Mouse (Mus musculus): ENCODE data around the gene Uhrf1. TPM values are rescaled to one million over a fixed set of nuclear protein-coding genes. Genes with fewer than 3 reads are reported as not detected.
"Not testable (repeated sequence)": the region's sequence is repeated elsewhere in the genome, so short reads cannot be mapped to it uniquely, and the experiment has no call there.

Gene Uhrf1
- total RNA-seq (2014; rRNA removed) (28.2 and 31.4 TPM in 2 replicates), polyA plus RNA-seq (2015; fragmentation: Nextera tagmentation; extraction: Ambion mirVana) (18.8 and 20.5 TPM in 2 replicates)

DNA sequence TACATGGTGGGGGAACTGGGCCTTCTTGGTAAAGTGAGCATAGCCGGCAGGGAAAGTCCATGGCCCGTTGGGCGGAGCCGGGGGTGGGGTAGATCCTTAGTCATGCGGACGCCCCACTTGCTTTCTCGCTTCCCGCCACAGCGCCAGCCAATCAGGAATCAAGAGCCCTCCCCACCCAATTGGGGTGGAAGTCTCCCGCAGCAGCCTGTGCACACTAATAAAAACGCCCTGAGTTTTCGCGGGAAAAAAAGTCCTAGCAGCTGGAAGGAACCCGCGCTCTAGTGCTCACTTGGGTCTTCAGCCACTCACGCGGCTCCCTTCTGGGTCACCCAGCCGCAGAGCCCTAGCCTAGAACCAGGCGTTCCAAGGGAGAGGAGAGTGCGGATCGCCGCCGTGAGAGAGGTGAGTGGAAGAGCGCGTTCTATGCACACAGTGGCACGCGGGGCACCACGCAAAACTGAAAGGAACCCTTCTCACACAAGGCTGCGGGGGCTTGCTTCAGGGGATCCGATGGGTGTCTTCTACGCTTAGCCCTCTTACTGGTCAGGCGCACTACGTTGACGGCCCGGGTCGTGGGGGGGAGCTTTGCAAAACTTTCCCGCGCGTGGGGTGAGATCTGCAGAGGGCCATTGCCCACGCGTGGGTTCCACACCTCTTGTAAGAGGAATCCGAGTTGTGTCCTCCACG is at the start of gene Uhrf1:
Gene Uhrf1 (plus strand): TSS at position 162 of the 687 bp plus-strand sequence.
- ATAC-seq: peak; percentile 58
- WGBS: under 1% methylated on average over 43 of the region's 43 CpGs
- no peaks in the 10 kb centered on the region for H3K9me3 ChIP-seq (ENCODE audit: low read length)
- peak; percentile 74 for DNase-seq (ENCODE audit: low spot score)
- peak within 1 kb of the TSS; percentile 74 for H3K4me3 ChIP-seq (ENCODE audit: low read length)
- no peaks in the 10 kb centered on the region for H3K36me3 ChIP-seq (ENCODE audit: insufficient read depth, low read length)
- peak within 1 kb of the TSS; percentile 76 for H3K27ac ChIP-seq
- H3K27me3 ChIP-seq (ENCODE audit: insufficient read depth, low read length): no peaks in the 10 kb centered on the region
- peak within 1 kb of the TSS; percentile 96 for H3K4me2 ChIP-seq (ENCODE audit: low read depth, low read length)
- no peak for TF ChIP-seq CTCF (IDR thresholded peaks at IDR 0.05; ENCODE audit: low read depth)
- no peaks in the 10 kb centered on the region; the same call in 1 of the 2 replicates for H3K4me1 ChIP-seq (ENCODE audit: insufficient read depth, low read length)
- H3K9ac ChIP-seq (replicated peaks; ENCODE audit: low read length): peak within 1 kb of the TSS; percentile 46

- TF ChIP-seq CTCF (IDR thresholded peaks at IDR 0.05; ENCODE audit: low read depth): no peak
- Histone ChIP-seq H3K4me3 (ENCODE audit: low read length) (no peak overlapping the region), H3K9me3 (ENCODE audit: low read length) (no peaks in the 10 kb centered on the region), H3K9ac (replicated peaks; ENCODE audit: low read length) (no peak overlapping the region), H3K4me2 (ENCODE audit: low read depth, low read length) (no peak overlapping the region), H3K4me1 (ENCODE audit: insufficient read depth, low read length) (no peaks in the 10 kb centered on the region), H3K27me3 (ENCODE audit: insufficient read depth, low read length) (no peaks in the 10 kb centered on the region), H3K27ac (peak overlapping the region; percentile 93; the same call in 1 of the 2 replicates), H3K36me3 (ENCODE audit: insufficient read depth, low read length) (peaks cover 6% of the 10 kb centered on the region)
- DNase-seq (ENCODE audit: low spot score) (no peak), ATAC-seq (no peak)
- WGBS: 77% methylated on average over 4 of the region's 4 CpGs
Observed at GRCm38 (mm10) chr17:56254695-56255094, 48.4 kb upstream of the Uhrf1 start.

DNA sequence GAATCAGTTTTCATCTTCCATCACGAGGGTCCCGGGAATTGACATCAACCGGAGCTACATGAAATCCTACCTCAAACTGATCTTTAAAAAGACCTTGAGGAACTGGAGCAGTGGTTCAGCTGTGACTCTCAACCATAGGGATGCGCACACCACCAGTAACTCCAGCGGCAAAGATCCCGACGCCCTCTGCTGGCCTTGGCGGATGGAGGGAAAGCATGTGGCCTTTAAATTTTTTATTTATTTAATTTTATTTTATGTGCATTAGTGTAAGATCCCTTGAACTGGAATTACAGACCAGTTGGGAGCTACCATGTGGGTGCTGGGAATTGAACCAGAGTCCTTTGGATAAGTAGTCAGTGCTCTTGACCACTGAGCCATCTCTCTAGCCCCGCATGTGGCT is 47.7 kb upstream of the Uhrf1 start:
- Histone ChIP-seq H3K4me1 (ENCODE audit: insufficient read depth, low read length) (no peaks in the 10 kb centered on the region), H3K4me2 (ENCODE audit: low read depth, low read length) (peak overlapping the region; percentile 78; the same call in 1 of the 2 replicates), H3K9me3 (ENCODE audit: low read length) (no peaks in the 10 kb centered on the region), H3K36me3 (ENCODE audit: insufficient read depth, low read length) (peaks cover 10% of the 10 kb centered on the region), H3K9ac (replicated peaks; ENCODE audit: low read length) (0 out of 2 replicates have a peak overlapping the region, but pooled peaks have one; percentile 21), H3K27ac (peak overlapping the region; percentile 93), H3K4me3 (ENCODE audit: low read length) (peak overlapping the region; percentile 59), H3K27me3 (ENCODE audit: insufficient read depth, low read length) (no peaks in the 10 kb centered on the region)
- DNase-seq (ENCODE audit: low spot score): peak; percentile 73
- 18% methylated on average over 9 of the region's 9 CpGs for WGBS
- TF ChIP-seq CTCF (IDR thresholded peaks at IDR 0.05; ENCODE audit: low read depth): no peak
- ATAC-seq: peak; percentile 9

DNA sequence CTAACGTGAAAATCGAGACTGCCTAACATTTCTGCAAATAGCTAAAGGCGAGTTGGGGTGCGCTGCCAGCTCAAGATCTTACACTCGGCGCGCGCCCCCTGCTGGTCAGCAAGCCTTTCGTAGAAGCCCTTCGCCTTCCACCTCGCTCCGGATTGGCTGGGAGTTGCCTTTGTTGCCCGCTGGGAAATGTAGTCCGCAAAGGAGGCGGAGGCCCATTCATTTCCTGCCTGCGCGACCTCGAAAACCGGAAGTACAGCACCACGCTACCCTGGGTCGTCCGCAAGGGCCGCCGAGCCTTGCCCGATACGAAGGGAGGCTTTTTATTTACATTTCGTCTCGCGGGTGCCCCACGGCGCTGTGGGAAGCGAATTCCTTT is 47.3 kb upstream of the Uhrf1 start:
- H3K4me3 ChIP-seq (ENCODE audit: low read length): peak overlapping the region; percentile 59
- peak overlapping the region; percentile 52 for H3K9ac ChIP-seq (replicated peaks; ENCODE audit: low read length)
- H3K36me3 ChIP-seq (ENCODE audit: insufficient read depth, low read length): peaks cover 10% of the 10 kb centered on the region
- peak overlapping the region; percentile 78 for H3K4me2 ChIP-seq (ENCODE audit: low read depth, low read length)
- no peaks in the 10 kb centered on the region for H3K27me3 ChIP-seq (ENCODE audit: insufficient read depth, low read length)
- peak overlapping the region; percentile 93 for H3K27ac ChIP-seq
- peak; percentile 90 for ATAC-seq
- under 1% methylated on average over 32 of the region's 32 CpGs for WGBS
- no peaks in the 10 kb centered on the region for H3K4me1 ChIP-seq (ENCODE audit: insufficient read depth, low read length)
- peak; percentile 94 for TF ChIP-seq CTCF (IDR thresholded peaks at IDR 0.05; ENCODE audit: low read depth)
- peak; percentile 100 for DNase-seq (ENCODE audit: low spot score)
- H3K9me3 ChIP-seq (ENCODE audit: low read length): no peaks in the 10 kb centered on the region

DNA sequence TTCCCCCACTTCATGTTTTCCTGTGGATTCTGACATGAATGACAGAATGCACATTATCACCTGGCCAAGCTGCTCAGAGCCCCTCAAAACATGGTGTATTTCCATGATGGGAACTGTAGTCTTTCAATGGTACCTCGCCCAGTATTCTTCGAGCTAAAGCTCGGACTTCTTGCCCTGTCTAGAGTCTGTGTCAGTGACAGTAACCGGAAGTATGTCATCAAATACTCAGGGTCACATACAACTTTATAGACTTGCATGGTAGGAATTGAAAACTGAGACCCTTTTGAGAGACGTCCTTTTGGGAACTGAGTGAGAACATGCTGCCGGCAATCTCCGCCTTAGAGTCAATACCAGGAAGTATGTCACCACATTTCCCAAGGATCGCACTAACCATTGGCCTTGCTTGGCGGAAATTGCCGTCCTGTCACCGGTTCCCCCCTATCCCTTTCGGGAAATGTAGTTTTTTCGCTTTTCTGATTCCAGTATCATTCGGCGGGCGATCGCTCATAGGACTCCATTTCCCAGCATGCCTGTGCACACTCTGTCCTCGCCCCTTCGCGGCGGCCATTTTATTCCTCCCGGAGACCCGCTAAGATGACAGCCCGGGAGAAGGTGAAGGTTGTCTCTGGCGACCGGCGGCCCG is 46.8 kb upstream of the Uhrf1 start, which contains the start of gene Fem1a:
Gene Fem1a (plus strand): TSS at position 572 of the 643 bp plus-strand sequence.
- no peak for TF ChIP-seq CTCF (IDR thresholded peaks at IDR 0.05; ENCODE audit: low read depth)
- Histone ChIP-seq H3K4me2 (ENCODE audit: low read depth, low read length) (peak within 1 kb of the TSS; percentile 78), H3K36me3 (ENCODE audit: insufficient read depth, low read length) (peaks cover 14% of the 10 kb centered on the region), H3K9me3 (ENCODE audit: low read length) (no peaks in the 10 kb centered on the region), H3K4me3 (ENCODE audit: low read length) (peak within 1 kb of the TSS; percentile 59), H3K27me3 (ENCODE audit: insufficient read depth, low read length) (no peaks in the 10 kb centered on the region), H3K27ac (peak within 1 kb of the TSS; percentile 93), H3K4me1 (ENCODE audit: insufficient read depth, low read length) (no peaks in the 10 kb centered on the region), H3K9ac (replicated peaks; ENCODE audit: low read length) (peak within 1 kb of the TSS; percentile 57)
- DNase-seq (ENCODE audit: low spot score): peak; percentile 98
- ATAC-seq: peak; percentile 94
- under 1% methylated on average over 28 of the region's 28 CpGs for WGBS

DNA sequence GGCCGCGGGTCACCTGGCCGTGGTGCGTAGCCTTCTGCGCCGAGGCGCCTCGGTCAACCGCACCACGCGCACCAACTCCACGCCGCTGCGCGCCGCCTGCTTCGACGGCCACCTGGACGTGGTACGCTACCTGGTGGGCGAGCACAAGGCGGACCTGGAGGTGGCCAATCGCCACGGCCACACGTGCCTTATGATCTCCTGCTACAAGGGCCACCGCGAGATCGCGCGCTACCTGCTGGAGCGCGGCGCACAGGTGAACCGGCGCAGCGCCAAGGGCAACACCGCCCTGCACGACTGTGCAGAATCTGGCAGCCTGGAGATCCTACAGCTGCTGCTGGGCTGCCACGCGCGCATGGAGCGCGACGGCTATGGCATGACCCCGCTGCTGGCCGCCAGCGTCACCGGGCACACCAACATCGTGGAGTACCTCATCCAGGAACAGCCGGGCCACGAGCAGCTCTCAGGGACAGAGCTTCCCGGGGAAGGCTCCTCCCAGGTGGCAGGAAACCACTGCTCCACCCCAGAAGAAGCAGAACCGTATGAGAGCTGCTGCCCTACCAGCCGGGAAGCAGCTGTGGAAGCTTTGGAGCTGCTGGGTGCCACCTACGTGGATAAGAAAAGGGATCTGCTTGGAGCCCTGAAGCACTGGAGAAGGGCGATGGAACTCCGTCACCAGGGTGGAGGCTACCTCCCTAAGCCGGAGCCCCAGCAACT is 45.8 kb upstream of the Uhrf1 start:
- Histone ChIP-seq H3K4me1 (ENCODE audit: insufficient read depth, low read length) (no peaks in the 10 kb centered on the region), H3K36me3 (ENCODE audit: insufficient read depth, low read length) (peaks cover 16% of the 10 kb centered on the region), H3K27ac (peak overlapping the region; percentile 93), H3K9me3 (ENCODE audit: low read length) (no peaks in the 10 kb centered on the region), H3K27me3 (ENCODE audit: insufficient read depth, low read length) (no peaks in the 10 kb centered on the region), H3K4me2 (ENCODE audit: low read depth, low read length) (peak overlapping the region; percentile 78), H3K9ac (replicated peaks; ENCODE audit: low read length) (peak overlapping the region; percentile 57; the same call in 1 of the 2 replicates), H3K4me3 (ENCODE audit: low read length) (peak overlapping the region; percentile 59)
- ATAC-seq (peak; percentile 8), DNase-seq (ENCODE audit: low spot score) (no peak)
- no peak for TF ChIP-seq CTCF (IDR thresholded peaks at IDR 0.05; ENCODE audit: low read depth)
- 10% methylated on average over 56 of the region's 58 CpGs for whole genome bisulfite sequencing

- H3K27me3 ChIP-seq (ENCODE audit: insufficient read depth, low read length); H3K4me2 ChIP-seq (ENCODE audit: low read depth, low read length); ATAC-seq; H3K9ac ChIP-seq (replicated peaks; ENCODE audit: low read length); H3K9me3 ChIP-seq (ENCODE audit: low read length); H3K27ac ChIP-seq; H3K4me3 ChIP-seq (ENCODE audit: low read length); DNase-seq (ENCODE audit: low spot score); H3K4me1 ChIP-seq (ENCODE audit: insufficient read depth, low read length): not testable (repeated sequence)
- WGBS: 95% methylated on average over 19 of the region's 19 CpGs
- H3K36me3 ChIP-seq (ENCODE audit: insufficient read depth, low read length): peaks cover 24% of the 10 kb centered on the region
Observed at GRCm38 (mm10) chr17:56258269-56258668, 44.9 kb upstream of the Uhrf1 start.

DNA sequence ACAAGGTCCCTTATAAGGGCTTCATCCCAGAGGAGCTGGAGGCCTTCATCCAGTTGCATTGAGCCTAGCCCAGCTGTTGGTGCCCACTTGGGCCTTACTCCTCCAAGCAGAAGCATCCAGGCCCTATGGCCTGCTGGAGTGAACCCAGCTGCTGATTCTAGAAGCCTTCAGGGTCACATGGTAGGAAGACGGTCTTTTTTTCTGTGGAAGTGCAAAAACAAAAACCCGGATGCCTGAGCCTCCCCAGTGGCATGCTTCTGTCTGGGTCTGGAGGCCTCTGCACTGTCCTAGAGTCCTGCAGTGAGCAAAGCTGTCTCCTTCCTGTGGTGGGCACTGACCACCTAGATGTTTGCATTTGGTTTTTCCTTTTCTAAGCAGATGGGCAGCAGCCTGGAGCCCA is 44.3 kb upstream of the Uhrf1 start:
- not testable (repeated sequence) for ATAC-seq; H3K27ac ChIP-seq; DNase-seq (ENCODE audit: low spot score); H3K9ac ChIP-seq (replicated peaks; ENCODE audit: low read length); H3K4me1 ChIP-seq (ENCODE audit: insufficient read depth, low read length); H3K4me2 ChIP-seq (ENCODE audit: low read depth, low read length); H3K9me3 ChIP-seq (ENCODE audit: low read length); H3K27me3 ChIP-seq (ENCODE audit: insufficient read depth, low read length); H3K4me3 ChIP-seq (ENCODE audit: low read length)
- peaks cover 24% of the 10 kb centered on the region for H3K36me3 ChIP-seq (ENCODE audit: insufficient read depth, low read length)
- 74% methylated on average over 2 of the region's 2 CpGs for WGBS

All from hindbrain, postnatal 0 days (tissue).